Mouse (Mus musculus): ENCODE data around the gene Anapc15. TPM values are rescaled to one million over a fixed set of nuclear protein-coding genes. Genes with fewer than 3 reads are reported as not detected.
"Not testable (repeated sequence)": the region's sequence is repeated elsewhere in the genome, so short reads cannot be mapped to it uniquely, and the experiment has no call there.

Gene Anapc15
- polyA plus RNA-seq, 1 experiment from 2014 or later: 87.3 TPM

GRCm38 (mm10) chr7:101902846-101903245 lies 39.3 kb downstream of the Anapc15 start:
- Histone ChIP-seq H3K4me3 (ENCODE audit: low read depth, low read length) (no peak overlapping the region), H3K4me1 (ENCODE audit: control insufficient read depth, insufficient read depth, low read length) (no peaks in the 10 kb centered on the region), H3K27me3 (ENCODE audit: control insufficient read depth, insufficient read depth, low read length) (no peaks in the 10 kb centered on the region), H3K36me3 (ENCODE audit: control insufficient read depth, insufficient read depth, low read length) (peaks cover 2% of the 10 kb centered on the region; the same call in 1 of the 2 replicates), H3K9ac (ENCODE audit: low read length) (no peak overlapping the region), H3K9me3 (ENCODE audit: control insufficient read depth, low read length) (no peaks in the 10 kb centered on the region), H3K27ac (ENCODE audit: low read depth, low read length) (no peak overlapping the region), H3K4me2 (ENCODE audit: low read depth) (no peak overlapping the region)
- DNase-seq (ENCODE audit: low spot score): no peak
- ATAC-seq (ENCODE audit: insufficient read depth, low FRiP score, low TSS enrichment): no peak

GRCm38 (mm10) chr7:101905561-101906286 lies 42.2 kb downstream of the Anapc15 start, which contains the start of gene Lamtor1:
Gene Lamtor1 (plus strand): TSS chr7:101905904.
- H3K27me3 ChIP-seq (ENCODE audit: control insufficient read depth, insufficient read depth, low read length): no peaks in the 10 kb centered on the region
- H3K36me3 ChIP-seq (ENCODE audit: control insufficient read depth, insufficient read depth, low read length): peaks cover 6% of the 10 kb centered on the region
- H3K9ac ChIP-seq (ENCODE audit: low read length): peak within 1 kb of the TSS; percentile 92
- no peaks in the 10 kb centered on the region for H3K9me3 ChIP-seq (ENCODE audit: control insufficient read depth, low read length)
- H3K4me1 ChIP-seq (ENCODE audit: control insufficient read depth, insufficient read depth, low read length): no peaks in the 10 kb centered on the region
- DNase-seq (ENCODE audit: low spot score) (peak; percentile 99), ATAC-seq (ENCODE audit: insufficient read depth, low FRiP score, low TSS enrichment) (peak; percentile 98)
- H3K4me2 ChIP-seq (ENCODE audit: low read depth): peak within 1 kb of the TSS; percentile 49
- peak within 1 kb of the TSS; percentile 93 for H3K27ac ChIP-seq (ENCODE audit: low read depth, low read length)
- WGBS: under 1% methylated on average over 57 of the region's 61 CpGs
- H3K4me3 ChIP-seq (ENCODE audit: low read depth, low read length): peak within 1 kb of the TSS; percentile 75

GRCm38 (mm10) chr7:101906287-101906681 lies 42.8 kb downstream of the Anapc15 start, which contains the start of gene Tomt:
Gene Tomt (minus strand): TSS chr7:101906359.
- no peak for DNase-seq (ENCODE audit: low spot score)
- Histone ChIP-seq H3K4me3 (ENCODE audit: low read depth, low read length) (peak within 1 kb of the TSS; percentile 75), H3K4me1 (ENCODE audit: control insufficient read depth, insufficient read depth, low read length) (no peaks in the 10 kb centered on the region), H3K27ac (ENCODE audit: low read depth, low read length) (peak within 1 kb of the TSS; percentile 93), H3K36me3 (ENCODE audit: control insufficient read depth, insufficient read depth, low read length) (peaks cover 9% of the 10 kb centered on the region), H3K9me3 (ENCODE audit: control insufficient read depth, low read length) (no peaks in the 10 kb centered on the region), H3K27me3 (ENCODE audit: control insufficient read depth, insufficient read depth, low read length) (no peaks in the 10 kb centered on the region), H3K4me2 (ENCODE audit: low read depth) (peak within 1 kb of the TSS; percentile 49), H3K9ac (ENCODE audit: low read length) (peak within 1 kb of the TSS; percentile 92)
- no peak for ATAC-seq (ENCODE audit: insufficient read depth, low FRiP score, low TSS enrichment)
- WGBS: 16% methylated on average over 11 of the region's 11 CpGs

- Histone ChIP-seq H3K9ac (ENCODE audit: low read length) (peak overlapping the region; percentile 92; the same call in 1 of the 2 replicates), H3K9me3 (ENCODE audit: control insufficient read depth, low read length) (no peaks in the 10 kb centered on the region), H3K4me1 (ENCODE audit: control insufficient read depth, insufficient read depth, low read length) (no peaks in the 10 kb centered on the region), H3K36me3 (ENCODE audit: control insufficient read depth, insufficient read depth, low read length) (peaks cover 9% of the 10 kb centered on the region), H3K4me3 (ENCODE audit: low read depth, low read length) (peak overlapping the region; percentile 75), H3K27ac (ENCODE audit: low read depth, low read length) (no peak overlapping the region), H3K4me2 (ENCODE audit: low read depth) (peak overlapping the region; percentile 48), H3K27me3 (ENCODE audit: control insufficient read depth, insufficient read depth, low read length) (no peaks in the 10 kb centered on the region)
- DNase-seq (ENCODE audit: low spot score) (no peak), ATAC-seq (ENCODE audit: insufficient read depth, low FRiP score, low TSS enrichment) (no peak)
- 78% methylated on average over 8 of the region's 8 CpGs for WGBS
Measured at GRCm38 (mm10) chr7:101906696-101907095, 43.2 kb downstream of the Anapc15 start.

GRCm38 (mm10) chr7:101908367-101908766 lies 44.9 kb downstream of the Anapc15 start:
- H3K27ac ChIP-seq (ENCODE audit: low read depth, low read length): no peak overlapping the region
- H3K4me2 ChIP-seq (ENCODE audit: low read depth): no peak overlapping the region
- no peaks in the 10 kb centered on the region for H3K4me1 ChIP-seq (ENCODE audit: control insufficient read depth, insufficient read depth, low read length)
- WGBS: 84% methylated on average over 4 of the region's 4 CpGs
- no peak overlapping the region for H3K4me3 ChIP-seq (ENCODE audit: low read depth, low read length)
- no peak for ATAC-seq (ENCODE audit: insufficient read depth, low FRiP score, low TSS enrichment)
- DNase-seq (ENCODE audit: low spot score): no peak
- peaks cover 15% of the 10 kb centered on the region for H3K36me3 ChIP-seq (ENCODE audit: control insufficient read depth, insufficient read depth, low read length)
- no peaks in the 10 kb centered on the region for H3K27me3 ChIP-seq (ENCODE audit: control insufficient read depth, insufficient read depth, low read length)
- H3K9me3 ChIP-seq (ENCODE audit: control insufficient read depth, low read length): no peaks in the 10 kb centered on the region
- no peak overlapping the region for H3K9ac ChIP-seq (ENCODE audit: low read length)

GRCm38 (mm10) chr7:101910138-101910537 lies 46.6 kb downstream of the Anapc15 start:
- Histone ChIP-seq H3K4me1 (ENCODE audit: control insufficient read depth, insufficient read depth, low read length) (no peaks in the 10 kb centered on the region), H3K4me3 (ENCODE audit: low read depth, low read length) (no peak overlapping the region), H3K4me2 (ENCODE audit: low read depth) (no peak overlapping the region), H3K27ac (ENCODE audit: low read depth, low read length) (no peak overlapping the region), H3K27me3 (ENCODE audit: control insufficient read depth, insufficient read depth, low read length) (no peaks in the 10 kb centered on the region), H3K9me3 (ENCODE audit: control insufficient read depth, low read length) (no peaks in the 10 kb centered on the region), H3K9ac (ENCODE audit: low read length) (no peak overlapping the region), H3K36me3 (ENCODE audit: control insufficient read depth, insufficient read depth, low read length) (peaks cover 15% of the 10 kb centered on the region)
- WGBS: 86% methylated on average over 4 of the region's 4 CpGs
- DNase-seq (ENCODE audit: low spot score): no peak
- ATAC-seq (ENCODE audit: insufficient read depth, low FRiP score, low TSS enrichment): no peak

- no peak overlapping the region for H3K4me3 ChIP-seq (ENCODE audit: low read depth, low read length)
- H3K27ac ChIP-seq (ENCODE audit: low read depth, low read length): no peak overlapping the region
- H3K36me3 ChIP-seq (ENCODE audit: control insufficient read depth, insufficient read depth, low read length): peaks cover 15% of the 10 kb centered on the region
- no peak for DNase-seq (ENCODE audit: low spot score)
- H3K9ac ChIP-seq (ENCODE audit: low read length): no peak overlapping the region
- no peak for ATAC-seq (ENCODE audit: insufficient read depth, low FRiP score, low TSS enrichment)
- no peaks in the 10 kb centered on the region for H3K27me3 ChIP-seq (ENCODE audit: control insufficient read depth, insufficient read depth, low read length)
- WGBS: 60% methylated on average over 3 of the region's 3 CpGs
- no peak overlapping the region for H3K4me2 ChIP-seq (ENCODE audit: low read depth)
- H3K4me1 ChIP-seq (ENCODE audit: control insufficient read depth, insufficient read depth, low read length): no peaks in the 10 kb centered on the region
- H3K9me3 ChIP-seq (ENCODE audit: control insufficient read depth, low read length): no peaks in the 10 kb centered on the region
Measured at GRCm38 (mm10) chr7:101911982-101912381, 48.5 kb downstream of the Anapc15 start.

- H3K9me3 ChIP-seq (ENCODE audit: control insufficient read depth, low read length): no peaks in the 10 kb centered on the region
- peak; percentile 55; the same call in 1 of the 2 replicates for ATAC-seq (ENCODE audit: insufficient read depth, low FRiP score, low TSS enrichment)
Measured at GRCm38 (mm10) chr7:101918071-101918470, 54.6 kb downstream of the Anapc15 start.

GRCm38 (mm10) chr7:101925892-101926291 lies 62.4 kb downstream of the Anapc15 start:
- not testable (repeated sequence) for DNase-seq (ENCODE audit: low spot score); ATAC-seq (ENCODE audit: insufficient read depth, low FRiP score, low TSS enrichment); H3K4me3 ChIP-seq (ENCODE audit: low read depth, low read length); H3K4me1 ChIP-seq (ENCODE audit: control insufficient read depth, insufficient read depth, low read length); H3K36me3 ChIP-seq (ENCODE audit: control insufficient read depth, insufficient read depth, low read length); H3K27ac ChIP-seq (ENCODE audit: low read depth, low read length); H3K9me3 ChIP-seq (ENCODE audit: control insufficient read depth, low read length); H3K9ac ChIP-seq (ENCODE audit: low read length); H3K27me3 ChIP-seq (ENCODE audit: control insufficient read depth, insufficient read depth, low read length); H3K4me2 ChIP-seq (ENCODE audit: low read depth)

More at GRCm38 (mm10) chr7:101918071-101918470, 54.6 kb downstream of the Anapc15 start:
- Histone ChIP-seq H3K27me3 (ENCODE audit: control insufficient read depth, insufficient read depth, low read length) (no peaks in the 10 kb centered on the region), H3K4me2 (ENCODE audit: low read depth) (no peak overlapping the region), H3K4me3 (ENCODE audit: low read depth, low read length) (no peak overlapping the region), H3K9ac (ENCODE audit: low read length) (no peak overlapping the region), H3K36me3 (ENCODE audit: control insufficient read depth, insufficient read depth, low read length) (peaks cover 3% of the 10 kb centered on the region), H3K4me1 (ENCODE audit: control insufficient read depth, insufficient read depth, low read length) (no peaks in the 10 kb centered on the region), H3K27ac (ENCODE audit: low read depth, low read length) (no peak overlapping the region)
- 11% methylated on average over 1 of the region's 1 CpGs for WGBS
- DNase-seq (ENCODE audit: low spot score): peak; percentile 78
